Mouse (Mus musculus) urinary bladder, postnatal 36 days (tissue): ENCODE measurements at regions not wholly inside any gene's neighbourhood (a gene's known extent, or its start where the extent isn't known, plus 50 kb on each side); places are given as distances from the start of the nearest gene placed in this dataset.

Experiments
- DNase-seq, 2 experiments: peaks; one replicate each; pipeline ENCODE4 v3.0.0; 2022; ENCODE audit warnings: low spot score in 2 of 2, mixed read lengths in 1 of 2

DNA sequence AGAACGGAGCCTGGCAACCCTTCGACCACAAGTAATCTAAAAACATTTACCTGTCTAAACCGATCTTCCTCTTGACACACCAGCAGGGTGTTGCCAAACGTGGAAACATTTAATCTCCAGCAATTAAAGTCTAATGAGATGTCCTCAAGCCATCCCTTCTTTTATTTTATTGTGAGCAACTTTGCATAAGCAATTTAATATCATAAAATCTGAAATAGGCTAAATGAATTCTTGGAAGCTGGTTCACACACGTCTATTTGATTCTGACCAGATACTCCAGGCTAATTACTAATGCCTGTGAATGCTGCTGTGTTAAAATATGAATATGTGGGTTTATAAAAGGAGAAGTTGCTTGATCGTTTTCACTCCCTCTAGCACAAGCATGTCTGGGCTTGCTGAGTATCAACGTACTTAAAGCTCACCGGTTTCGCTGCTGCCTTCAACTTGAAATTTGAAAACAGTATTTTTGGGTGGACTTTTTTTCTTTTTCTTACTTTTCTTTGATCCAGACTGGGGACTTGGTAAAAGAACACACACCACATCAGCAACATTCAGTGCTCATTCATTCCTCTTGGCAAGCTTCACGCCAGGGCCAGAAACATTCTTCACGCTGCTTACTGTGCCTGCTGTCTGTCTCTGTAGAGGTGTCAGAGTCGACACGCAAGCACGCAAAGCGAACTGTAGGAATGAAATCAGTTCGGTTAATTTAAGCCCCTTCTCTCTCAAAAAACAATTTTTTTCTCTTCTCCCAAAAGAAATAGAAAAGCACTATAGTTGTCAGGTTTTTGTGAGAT, 194.4 kb downstream of the Npr3 start:
- no peak for DNase-seq

GRCm38 (mm10) chr15:11701246-11701645, 205.8 kb downstream of the Npr3 start:
- DNase-seq = no peak

DNA sequence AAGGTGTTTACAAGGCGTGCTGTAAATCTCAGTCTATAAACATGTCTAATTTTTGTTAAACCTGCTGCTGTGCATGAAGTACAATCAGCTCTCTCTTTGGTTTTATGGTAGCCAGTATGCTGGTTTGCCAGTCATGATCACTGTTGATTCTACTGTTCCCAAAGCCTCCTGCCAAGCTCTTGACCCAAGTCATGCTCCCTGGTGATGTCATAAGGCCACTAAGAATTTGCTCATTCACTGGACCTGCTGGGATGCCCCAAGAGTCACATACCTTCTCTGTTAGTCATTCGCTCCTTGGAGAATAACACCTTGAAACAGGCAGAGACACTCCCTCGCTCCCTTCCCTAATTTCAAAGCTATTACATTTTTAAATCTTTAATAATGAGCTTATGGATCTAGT, 207.2 kb downstream of the Npr3 start:
- no peak for DNase-seq

DNA sequence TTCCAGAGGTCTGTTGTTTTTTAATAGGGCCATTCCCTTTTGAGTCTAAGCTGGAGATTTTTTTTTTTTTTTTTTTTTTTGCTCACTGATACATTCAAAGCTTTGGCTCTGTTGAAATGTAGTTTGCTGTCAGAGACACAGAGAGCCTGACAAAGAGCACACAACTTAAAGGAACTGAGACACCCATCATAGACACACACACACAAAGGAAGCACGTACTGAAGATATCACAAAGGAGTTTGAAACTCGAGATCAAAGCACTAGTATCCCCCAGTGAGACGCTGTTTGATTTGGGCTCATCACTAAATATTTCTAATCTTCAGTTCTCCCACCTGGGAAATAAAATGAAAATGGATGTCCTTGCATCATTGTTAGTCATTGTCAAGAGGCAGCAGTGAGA, 210.0 kb downstream of the Npr3 start:
- no peak for DNase-seq

DNA sequence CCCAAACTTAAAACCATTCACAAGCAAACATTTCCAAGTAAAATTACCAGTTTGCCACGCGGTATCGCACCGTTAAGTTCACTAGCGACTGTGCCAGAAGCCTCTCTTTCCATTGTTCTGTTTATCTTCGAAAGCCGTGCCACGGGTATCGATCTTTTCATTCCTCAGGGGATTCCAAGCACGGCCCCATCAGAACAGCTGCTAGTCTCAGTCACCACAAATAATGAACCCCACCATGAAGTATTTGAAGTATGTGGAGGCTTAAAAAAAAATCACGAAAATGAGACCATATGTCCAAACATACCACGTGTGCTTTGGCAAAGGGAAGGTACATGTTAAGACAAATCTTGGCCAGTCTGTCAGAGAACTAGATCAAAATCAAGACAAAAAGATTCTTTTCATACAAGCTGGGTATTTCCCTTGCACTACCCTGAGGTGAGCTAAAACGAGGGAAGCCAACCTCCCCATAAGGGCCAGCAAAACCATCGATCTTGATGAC, 213.3 kb downstream of the Npr3 start:
- DNase-seq = no peak

DNA sequence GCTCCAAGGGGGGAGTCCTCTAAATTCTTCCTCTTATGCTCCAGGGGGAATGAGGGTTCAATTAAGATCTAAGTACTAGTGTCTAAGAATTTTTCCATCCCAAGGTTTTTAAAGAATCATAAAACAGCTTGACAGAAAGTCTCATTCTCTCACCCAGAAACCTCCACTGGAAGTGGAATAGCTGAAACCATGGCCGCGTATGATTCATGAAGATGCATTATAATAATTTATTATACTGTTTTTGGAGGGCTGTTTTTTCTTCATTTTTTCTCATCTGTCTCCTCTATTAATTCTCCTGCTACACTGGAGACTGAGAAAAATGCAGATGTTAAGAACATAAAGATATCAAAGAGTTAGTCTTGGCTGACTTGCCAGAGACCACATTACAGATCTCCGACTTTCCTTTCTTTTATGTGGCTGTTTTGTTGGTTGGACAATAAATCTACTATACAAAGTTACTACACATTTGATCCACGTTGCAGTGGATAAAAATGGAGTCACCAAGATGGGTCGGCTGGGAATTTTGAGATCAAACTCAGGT, 242.2 kb downstream of the Npr3 start:
- DNase-seq = no peak

- DNase-seq = no peak
These were observed 251.9 kb downstream of the Npr3 start for GRCm38 (mm10) chr15:11655168-11655567.

GRCm38 (mm10) chr15:11646241-11646640, 246.8 kb upstream of the Tars start:
- no peak for DNase-seq

GRCm38 (mm10) chr15:11644779-11645178, 245.3 kb upstream of the Tars start:
- DNase-seq = no peak

DNA sequence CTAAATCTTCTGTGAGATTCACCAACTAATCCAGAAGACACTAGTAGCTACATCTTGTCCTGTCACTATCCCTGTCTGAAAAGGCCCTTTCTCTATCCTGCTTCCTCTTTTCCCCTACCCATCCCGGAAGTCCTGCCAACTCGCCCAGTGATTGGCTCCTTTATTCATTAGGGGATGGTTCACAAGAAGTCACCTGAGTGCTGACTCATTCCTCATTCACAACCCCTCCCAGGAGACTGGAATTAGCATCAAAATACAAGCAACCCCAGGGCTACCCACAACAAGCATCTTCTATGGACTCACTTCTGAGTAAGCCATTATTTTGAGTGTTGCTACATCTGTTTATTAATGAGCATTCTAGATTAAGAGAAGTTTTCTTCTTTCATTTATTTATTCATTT, 231.2 kb upstream of the Tars start:
- no peak for DNase-seq

DNA sequence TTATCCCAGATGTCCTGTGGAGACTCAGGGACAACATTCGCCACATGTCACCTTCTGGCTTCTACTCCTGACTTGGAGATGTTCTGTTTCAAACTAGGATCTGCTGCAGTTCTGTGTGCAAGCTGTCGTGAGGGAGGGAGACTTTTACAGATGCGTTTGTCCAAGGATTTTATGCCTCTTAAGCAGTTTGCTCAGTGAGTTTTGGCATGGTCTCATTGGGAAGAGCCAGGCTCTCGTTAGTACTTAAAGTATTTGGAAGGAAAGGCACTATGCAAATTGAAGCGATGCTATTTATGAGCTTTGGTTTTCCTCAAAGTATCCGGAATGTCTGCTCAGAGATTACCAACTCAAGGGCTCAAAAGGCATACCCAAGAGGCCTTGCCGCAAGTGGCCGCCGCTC, 227.0 kb upstream of the Tars start:
- no peak for DNase-seq

GRCm38 (mm10) chr15:11612416-11612815, 213.0 kb upstream of the Tars start:
- DNase-seq = no peak

- no peak for DNase-seq
These were observed 210.7 kb upstream of the Tars start for GRCm38 (mm10) chr15:11610043-11610670.

DNA sequence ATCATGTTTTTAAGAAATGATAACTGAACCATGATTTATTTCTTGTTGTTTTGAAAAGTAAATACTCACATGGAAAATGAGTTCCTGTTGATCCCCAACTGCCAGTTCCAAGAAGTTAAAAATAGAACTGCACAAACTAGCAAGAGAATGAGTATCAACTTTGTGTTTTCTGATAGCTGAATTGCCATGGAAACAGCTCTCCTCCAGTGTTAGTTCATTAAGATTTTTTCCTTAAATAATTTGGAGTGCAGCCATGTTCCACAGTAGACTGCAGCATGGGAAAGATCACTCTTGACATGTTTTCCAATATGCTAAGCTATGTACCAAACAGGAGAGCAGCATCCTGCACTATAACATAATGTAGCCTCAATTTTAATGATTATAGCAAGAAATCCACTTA, 208.0 kb upstream of the Tars start:
- DNase-seq = no peak

DNA sequence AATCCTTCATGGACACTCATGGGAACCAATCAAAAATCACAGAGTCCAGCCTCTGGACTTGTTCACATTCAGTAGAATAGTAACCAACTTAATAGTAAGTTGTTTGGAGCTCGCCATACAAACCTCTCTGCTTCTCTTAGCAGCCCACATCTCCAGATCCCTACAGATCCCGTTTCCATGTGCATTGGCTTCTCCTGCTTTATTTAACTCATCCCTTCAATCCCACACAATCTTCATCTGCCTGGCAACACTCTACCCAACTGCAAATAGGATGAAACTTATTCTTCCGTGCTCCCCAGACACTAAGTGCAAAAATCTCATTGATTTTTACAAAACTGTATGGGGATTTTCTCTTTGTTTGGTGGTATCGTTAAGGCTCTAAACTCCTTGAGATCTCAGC, 206.2 kb upstream of the Tars start:
- no peak for DNase-seq

- DNase-seq = no peak
These were observed 197.6 kb upstream of the Tars start for GRCm38 (mm10) chr15:11597021-11597420.

- DNase-seq = no peak
These were observed 191.2 kb upstream of the Tars start for GRCm38 (mm10) chr15:11590542-11591116.

GRCm38 (mm10) chr15:11589795-11590194, 190.3 kb upstream of the Tars start:
- DNase-seq = no peak

- no peak for DNase-seq
These were observed 186.9 kb upstream of the Tars start for GRCm38 (mm10) chr15:11586384-11586783.

DNA sequence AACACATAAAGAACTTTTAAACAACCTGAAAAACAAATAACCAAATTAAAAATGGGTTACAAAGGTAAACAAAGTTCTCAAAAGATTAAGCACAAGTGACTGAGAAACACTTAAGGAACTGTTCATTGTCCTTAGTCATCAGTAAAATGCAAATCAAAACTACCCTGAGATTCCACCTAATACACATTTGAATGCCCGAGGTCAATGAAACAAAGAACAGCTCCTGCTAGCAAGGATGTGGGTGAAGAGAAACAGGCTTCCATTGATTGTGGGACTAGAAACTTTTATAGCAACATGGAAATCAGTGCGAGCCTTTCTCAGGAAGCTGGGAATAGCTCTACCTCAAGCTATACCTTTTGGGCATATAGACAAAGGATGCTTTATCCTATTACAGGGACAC, 184.7 kb upstream of the Tars start:
- DNase-seq = no peak

GRCm38 (mm10) chr15:11578331-11578730, 178.9 kb upstream of the Tars start:
- no peak for DNase-seq

DNA sequence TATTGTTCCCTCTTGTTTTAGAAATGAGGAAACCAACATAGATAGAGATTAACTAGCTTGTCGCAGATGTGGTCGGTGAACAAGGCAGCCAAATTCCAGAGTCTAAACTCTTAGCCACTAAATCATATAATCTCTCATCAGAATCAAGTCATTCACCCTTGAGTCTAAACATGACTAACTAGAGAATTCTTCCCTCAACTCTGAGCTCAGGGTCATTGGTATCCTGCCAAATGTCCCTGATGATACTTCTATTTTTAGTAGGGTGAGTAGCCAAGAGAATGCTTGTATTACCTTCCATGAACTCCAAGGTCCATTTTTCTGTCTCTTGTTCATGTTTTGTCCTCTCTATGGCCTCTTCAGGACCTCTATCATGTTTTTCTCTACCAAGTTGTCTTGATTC, 174.9 kb upstream of the Tars start:
- DNase-seq = no peak

DNA sequence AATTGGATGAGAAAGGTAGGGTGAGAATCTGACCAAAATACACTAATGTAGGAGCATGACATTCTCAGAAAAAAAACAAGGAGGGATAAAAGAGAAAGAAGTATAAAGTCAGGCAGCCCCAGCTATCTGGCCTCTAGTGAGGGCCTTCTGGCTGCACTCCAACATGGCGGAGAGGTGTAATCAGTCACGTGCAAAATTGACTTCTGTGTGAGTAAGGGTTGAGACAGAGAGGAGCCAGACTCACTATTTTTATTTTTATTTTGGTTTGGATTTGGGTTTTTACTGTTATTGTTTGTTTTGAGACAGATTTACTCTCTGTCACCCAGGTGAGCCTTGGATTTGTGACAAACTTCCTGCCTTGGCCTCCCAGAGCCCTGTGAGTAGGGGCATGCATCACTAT, 174.0 kb upstream of the Tars start:
- no peak for DNase-seq
